Mouse (Mus musculus) CH12.LX (cell line): ENCODE results near the gene Ppp1r12a.

Experiments used
- CHD1 ChIP-seq: IDR thresholded peaks from 2 replicates; pipeline ENCODE4 v1.6.1; 2012; ENCODE audit warnings: low read depth, low read length, improper control_type of control experiment, inconsistent platforms
- CTCF ChIP-seq, 2 experiments: IDR thresholded peaks in 1 of 2; conservative IDR thresholded peaks in 1 of 2; 2 replicates each; pipeline ENCODE4 v1.5.1; 2011 to 2012; ENCODE audit warnings: low read depth in 2 of 2, low read length in 2 of 2, improper control_type of control experiment in 1 of 2, inconsistent platforms in 1 of 2, mild to moderate bottlenecking in 1 of 2, moderate library complexity in 1 of 2
- ELF1 ChIP-seq: IDR thresholded peaks from 2 replicates; pipeline ENCODE4 v1.6.1; 2014; ENCODE audit warnings: low read depth, mild to moderate bottlenecking, inconsistent platforms, low read length, improper control_type of control experiment
- EP300 ChIP-seq: IDR thresholded peaks from 2 replicates; pipeline ENCODE4 v1.6.1; 2011; ENCODE audit warnings: low read length, improper control_type of control experiment
- GABPA ChIP-seq: IDR thresholded peaks from 2 replicates; pipeline ENCODE4 v1.6.1; 2012; ENCODE audit warnings: low read depth, low read length, improper control_type of control experiment, inconsistent platforms; ENCODE audit not compliant: insufficient replicate concordance
- JUND ChIP-seq: conservative IDR thresholded peaks from 2 replicates; pipeline ENCODE4 v1.6.1; 2011; ENCODE audit warnings: low read depth, low read length, improper control_type of control experiment
- MAFK ChIP-seq: IDR thresholded peaks from 2 replicates; pipeline ENCODE4 v1.6.1; 2011; ENCODE audit warnings: low read length, improper control_type of control experiment; ENCODE audit not compliant: insufficient replicate concordance
- MAX ChIP-seq: IDR thresholded peaks from 2 replicates; pipeline ENCODE4 v1.6.1; 2011; ENCODE audit warnings: low read length, improper control_type of control experiment
- POLR2A ChIP-seq: IDR thresholded peaks from 2 replicates; pipeline ENCODE4 v1.6.1; 2011; ENCODE audit warnings: low read depth, mild to moderate bottlenecking, improper control_type of control experiment, low read length
- RAD21 ChIP-seq: IDR thresholded peaks from 2 replicates; pipeline ENCODE4 v1.6.1; 2011; ENCODE audit warnings: low read depth, mild to moderate bottlenecking, low read length, improper control_type of control experiment, moderate library complexity
- RCOR1 ChIP-seq: conservative IDR thresholded peaks from 2 replicates; pipeline ENCODE4 v1.6.1; 2012; ENCODE audit warnings: low read depth, mild to moderate bottlenecking, inconsistent platforms, low read length, improper control_type of control experiment
- TCF12 ChIP-seq: IDR thresholded peaks from 2 replicates; pipeline ENCODE4 v1.6.1; 2014; ENCODE audit warnings: low read depth, mild to moderate bottlenecking, inconsistent platforms, low read length, improper control_type of control experiment
- USF2 ChIP-seq: conservative IDR thresholded peaks from 2 replicates; pipeline ENCODE4 v1.6.1; 2011; ENCODE audit warnings: low read depth, low read length, improper control_type of control experiment
- ZKSCAN1 ChIP-seq: IDR thresholded peaks from 2 replicates; pipeline ENCODE4 v1.6.1; 2012; ENCODE audit warnings: low read depth, inconsistent platforms, low read length, improper control_type of control experiment, borderline replicate concordance

- no peak for TF ChIP-seq CTCF (conservative IDR thresholded peaks at IDR 0.05 in 1 of 2, IDR thresholded peaks at IDR 0.05 in 1 of 2; ENCODE audit: low read depth in 2 of 2, low read length in 2 of 2)
- TF ChIP-seq EP300 = no peak
- no peak for TF ChIP-seq MAFK
- no peak for TF ChIP-seq RCOR1
- no peak for TF ChIP-seq MAX
- no peak for TF ChIP-seq ZKSCAN1
- no peak for TF ChIP-seq POLR2A
- no peak for TF ChIP-seq CHD1
- TF ChIP-seq TCF12 = no peak
- no peak for TF ChIP-seq GABPA
- TF ChIP-seq USF2 = no peak
- no peak for TF ChIP-seq JUND
- TF ChIP-seq ELF1 = no peak
- no peak for TF ChIP-seq RAD21
Measured at GRCm38 (mm10) chr10:108175885-108176284, 13.9 kb downstream of the Ppp1r12a start.
